Mouse (Mus musculus) adrenal gland, postnatal 10 days (tissue): ENCODE data around the gene Arrdc1. TPM values are rescaled to one million over a fixed set of nuclear protein-coding genes. Genes with fewer than 3 reads are reported as not detected.

Experiments
- DNase-seq: peaks from one replicate; pipeline ENCODE4 v3.0.0; 2021; ENCODE audit warnings: mixed read lengths
- long read RNA-seq, 2 experiments: library from polyadenylated mRNA; stranded (forward); transcript quantifications; one replicate each; pipeline ENCODE4 v2.0.0; 2021
- total RNA-seq, 2 experiments: library from RNA; stranded (reverse); gene quantifications; 2 replicates each; pipeline ENCODE4 v1.2.3; 2021

Arrdc1 gene
- total RNA-seq, result 10 to 100 TPM; 14.2 to 25.4 TPM
- long read RNA-seq, experiment 1, transcript Arrdc1-201 (8 exons, 1,666 nt), result major isoform, 8 of 23 reads
- long read RNA-seq, experiment 1, partial matches to known transcripts, result 3 of 23 reads
- long read RNA-seq, experiment 1, other reads (novel, unspliced or antisense), result 12 of 23 reads
- long read RNA-seq, experiment 2, transcript Arrdc1-201 (8 exons, 1,666 nt), result major isoform, 5 of 23 reads
- long read RNA-seq, experiment 2, partial matches to known transcripts, result 4 of 23 reads
- long read RNA-seq, experiment 2, other reads (novel, unspliced or antisense), result 13 of 23 reads

DNA sequence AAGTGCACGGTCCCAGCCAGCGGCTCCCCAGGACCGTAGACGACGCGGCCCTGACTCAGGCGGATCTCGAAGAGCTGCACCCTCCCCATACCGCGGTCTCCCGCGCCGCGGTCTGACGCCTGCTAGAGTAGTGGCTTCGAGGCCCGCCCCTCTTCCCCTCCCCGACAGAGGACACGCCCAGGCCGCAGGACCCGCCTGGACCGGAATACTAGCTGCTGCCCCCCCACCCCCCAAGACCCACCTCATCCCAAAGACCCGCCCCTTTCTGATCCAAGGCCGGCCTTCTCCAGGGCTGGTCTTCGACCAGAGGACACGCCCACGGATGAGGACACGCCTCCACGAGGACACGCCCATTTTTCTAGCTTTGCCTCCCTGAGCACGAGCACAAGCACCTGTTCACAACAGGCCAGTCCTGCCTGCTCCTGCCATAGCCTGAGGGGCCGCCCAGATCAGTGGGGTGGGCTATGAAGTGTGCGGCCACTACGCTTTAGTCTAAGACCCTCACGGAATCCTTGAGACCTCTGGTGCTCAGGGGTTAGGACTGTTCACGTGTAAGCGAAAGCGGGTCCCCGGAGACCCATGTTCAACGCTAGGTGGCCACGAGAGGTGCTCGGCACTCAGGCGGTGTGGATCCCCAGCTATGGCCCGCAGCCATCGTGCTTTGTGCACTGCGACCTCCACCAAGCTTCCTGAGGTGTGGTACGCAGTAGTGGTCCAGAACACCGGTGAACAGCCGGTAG is at the start of gene Arrdc1:
TSS of gene Arrdc1 (minus strand) at position 196 of the 740 bp plus-strand sequence.
- peak; percentile 95 for DNase-seq

DNA sequence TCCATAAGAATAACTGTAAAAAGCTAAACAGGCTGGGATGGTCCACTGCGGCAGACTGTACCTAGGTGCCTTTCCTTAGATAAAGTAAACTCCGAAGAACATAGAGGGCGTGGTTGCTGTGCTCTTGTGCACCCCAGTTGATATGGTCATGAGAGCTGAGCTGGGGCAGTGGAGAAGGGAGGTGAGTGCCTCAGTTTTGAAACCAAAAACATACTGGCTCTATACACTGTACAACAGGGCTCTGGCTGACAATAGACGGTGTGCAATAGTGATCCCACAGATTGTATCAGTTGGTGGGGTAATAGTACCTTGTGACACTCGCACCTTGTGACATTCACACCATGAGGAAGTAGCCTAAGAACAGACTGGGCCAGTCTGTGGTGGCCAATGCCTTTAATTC is 41.9 kb upstream of the Arrdc1 start:
- no peak for DNase-seq

DNA sequence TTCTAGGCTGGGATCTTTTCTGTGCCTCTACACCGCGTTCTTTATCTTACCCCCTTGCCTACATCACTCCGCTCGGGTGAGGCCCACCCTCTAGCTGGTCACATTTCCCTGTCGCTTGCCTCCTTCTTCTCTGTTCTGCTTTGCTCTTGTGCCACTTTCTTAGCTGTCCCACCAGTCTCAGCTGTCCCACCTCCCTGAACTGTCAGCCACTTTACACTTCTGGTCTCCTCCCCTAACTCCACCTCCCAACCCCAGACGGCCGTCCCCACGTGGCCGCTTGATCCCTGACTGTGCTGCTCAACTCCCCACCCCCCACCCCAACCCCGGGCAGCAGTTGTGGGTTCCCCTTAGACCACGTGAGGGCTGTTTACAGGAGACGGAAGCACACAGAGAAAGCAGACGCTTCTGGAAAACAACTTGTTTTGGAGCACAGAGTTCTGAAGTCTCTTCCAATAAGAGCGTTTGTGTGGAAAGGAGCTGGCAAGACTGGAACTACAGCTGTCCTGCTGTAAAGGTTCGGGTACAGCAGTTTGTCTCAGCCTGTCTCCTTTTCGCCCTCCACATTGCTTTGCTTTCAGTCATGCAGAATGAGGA is 40.7 kb upstream of the Arrdc1 start, which contains the start of gene Pnpla7:
TSS of gene Pnpla7 (plus strand) at position 330 of the 594 bp plus-strand sequence.
- DNase-seq, result peak; percentile 88

DNA sequence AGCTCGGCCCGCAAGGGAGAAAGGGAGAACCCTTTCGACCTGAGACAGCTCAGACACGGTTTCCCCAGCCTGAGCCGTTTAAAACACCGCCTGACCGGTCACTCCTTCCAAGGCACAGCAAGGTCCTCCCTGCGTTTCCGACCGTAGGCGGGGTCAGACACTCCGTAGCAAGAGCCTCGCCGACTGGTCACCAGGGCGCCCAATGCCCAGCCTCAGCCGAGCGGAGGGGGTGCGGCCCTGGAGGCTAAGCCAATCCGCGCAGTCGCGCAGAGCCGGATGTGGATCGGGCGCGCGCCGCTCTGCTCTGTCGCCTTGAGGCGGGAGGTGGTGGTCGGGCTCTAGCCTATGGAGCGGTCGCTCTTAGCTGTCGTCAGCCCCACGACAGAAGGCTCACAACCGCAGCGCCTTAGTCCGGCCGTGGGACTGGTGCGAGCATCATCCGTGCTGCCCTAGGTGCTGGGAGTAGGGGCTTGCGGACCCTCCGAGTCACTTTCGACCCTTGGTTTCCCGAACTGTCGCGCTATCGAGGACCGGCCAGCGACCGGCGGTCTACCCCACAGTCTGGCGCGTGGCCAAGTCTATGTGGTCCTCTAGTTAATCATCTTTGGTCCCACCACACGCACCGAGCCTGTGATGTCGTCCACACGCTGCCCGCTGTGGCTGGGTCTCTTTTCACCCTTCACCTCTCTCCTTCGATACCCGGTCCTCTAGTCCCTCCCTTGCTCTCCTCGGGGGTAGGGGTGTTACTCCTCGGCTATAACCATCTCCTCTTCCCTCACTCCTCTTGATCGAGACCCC is 40.1 kb upstream of the Arrdc1 start, which contains the start of gene Mrpl41:
TSS of gene Mrpl41 (minus strand) at position 193 of the 798 bp plus-strand sequence.
- DNase-seq, result peak; percentile 97

DNA sequence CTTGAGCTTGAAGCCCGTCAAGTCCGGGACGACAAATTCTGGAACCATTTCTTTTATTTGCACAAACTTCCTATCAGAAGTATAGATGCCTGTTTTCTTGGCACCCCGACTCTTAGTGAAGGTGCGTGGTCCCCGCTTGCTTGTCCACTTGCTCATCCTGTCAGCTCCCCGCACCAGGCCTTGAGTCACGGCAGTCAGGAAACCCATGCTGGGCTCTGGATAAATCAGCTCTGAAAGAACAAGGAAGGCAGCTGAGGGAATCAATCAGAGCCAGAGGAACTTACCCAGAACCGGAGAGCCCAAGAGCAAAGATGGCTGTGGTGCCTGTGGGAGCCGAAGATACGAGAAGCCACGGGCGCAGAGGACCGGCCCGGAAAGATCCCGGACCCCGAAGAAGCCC is 39.4 kb upstream of the Arrdc1 start:
- DNase-seq, result peak; percentile 43

DNA sequence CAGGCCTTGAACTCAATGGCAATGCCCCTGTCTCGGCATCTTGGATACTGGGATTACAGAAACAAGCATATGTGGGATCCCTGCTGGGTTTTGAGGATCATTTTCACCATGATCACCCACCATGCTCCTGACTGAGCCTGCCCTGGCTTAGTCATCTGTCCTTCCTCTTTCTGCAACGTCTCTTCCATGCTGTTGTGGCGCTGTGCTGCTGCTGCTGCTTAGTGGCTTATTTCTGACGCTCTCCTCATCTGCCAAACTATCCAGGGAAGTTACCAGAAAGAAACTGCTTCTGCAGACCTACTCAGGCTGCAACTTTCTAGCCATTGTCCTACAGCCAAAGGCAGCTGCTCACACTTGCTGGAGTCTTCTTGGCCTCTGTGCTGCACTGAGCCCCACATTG is 35.3 kb upstream of the Arrdc1 start:
- no peak for DNase-seq

DNA sequence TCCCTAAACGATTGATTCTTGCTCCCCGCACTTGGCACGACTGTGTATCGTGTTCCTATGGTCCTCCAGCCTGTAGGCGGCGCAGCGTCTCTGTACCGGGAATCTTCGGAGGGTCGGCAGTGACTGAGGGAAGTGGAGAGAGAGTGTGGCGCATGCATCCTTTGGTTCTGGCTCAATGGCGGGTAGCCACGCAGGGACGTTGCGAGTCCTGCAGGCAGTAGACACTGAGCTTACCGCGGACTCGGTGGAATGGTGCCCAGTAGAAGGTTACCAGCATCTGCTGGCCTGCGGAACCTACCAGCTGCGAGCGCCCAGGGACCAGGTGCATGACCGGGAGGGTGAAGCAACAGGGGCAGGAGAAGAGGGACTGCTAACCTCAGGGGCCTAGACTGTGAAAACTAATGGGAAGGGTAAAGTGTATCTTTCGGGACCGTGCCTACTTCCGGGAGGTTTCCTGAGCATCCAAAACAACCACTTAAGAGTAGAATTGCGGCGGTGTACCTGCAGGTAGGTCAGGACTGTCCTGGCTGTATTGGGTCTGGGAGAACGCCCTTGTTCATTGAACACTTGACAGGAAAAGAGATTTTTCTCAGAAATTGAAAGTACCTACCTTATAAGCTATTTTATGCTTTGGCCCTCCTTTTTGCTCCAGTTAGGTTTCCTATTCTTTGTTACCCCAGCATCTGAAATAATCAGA is 27.4 kb upstream of the Arrdc1 start, which contains the start of gene Dph7:
TSS of gene Dph7 (plus strand) at position 97 of the 697 bp plus-strand sequence.
- DNase-seq, result peak; percentile 89

DNA sequence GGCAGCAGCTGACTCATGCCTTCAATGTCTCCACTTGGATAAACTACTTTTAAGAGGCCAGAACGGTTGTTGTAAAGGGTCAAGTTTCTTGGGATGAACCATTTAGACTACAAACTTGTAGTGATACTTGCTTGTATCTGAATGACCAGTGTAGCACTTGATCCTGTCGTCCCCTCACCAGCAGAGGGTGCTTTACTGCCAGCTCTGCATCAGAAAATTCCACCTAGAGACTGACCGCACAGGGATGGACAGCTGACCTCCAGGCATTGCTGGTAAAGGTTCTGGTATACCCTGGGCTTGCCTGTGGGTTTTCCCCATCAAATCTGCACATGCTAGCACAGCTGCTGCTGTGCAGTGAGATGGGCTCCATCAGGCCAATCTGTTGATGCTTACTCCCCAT is 25.9 kb upstream of the Arrdc1 start:
- DNase-seq, result peak; percentile 49

DNA sequence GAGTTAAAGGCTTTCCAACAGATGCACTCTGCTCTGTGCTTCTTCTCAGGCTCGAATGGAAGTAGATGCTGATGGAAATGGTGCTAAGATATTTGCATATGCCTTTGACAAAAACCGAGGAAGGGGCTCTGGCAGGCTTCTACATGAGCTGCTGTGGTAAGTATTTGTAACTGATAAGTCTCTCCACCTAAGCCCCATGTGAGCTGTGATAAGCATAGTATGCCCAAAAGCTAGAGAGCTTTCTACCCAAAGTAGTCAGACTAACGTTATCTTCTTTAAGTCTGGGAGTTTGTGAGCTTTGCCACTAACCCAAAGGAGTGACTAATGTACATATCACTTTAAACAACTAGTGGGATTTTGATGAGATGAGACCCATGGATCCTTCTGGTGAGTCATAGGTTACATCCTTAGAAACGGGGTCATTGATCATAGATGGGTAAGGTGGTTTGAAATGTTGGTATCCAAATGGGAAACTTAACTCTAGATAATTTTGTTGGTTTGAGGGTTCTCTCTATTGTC is 17.5 kb upstream of the Arrdc1 start:
- no peak for DNase-seq

DNA sequence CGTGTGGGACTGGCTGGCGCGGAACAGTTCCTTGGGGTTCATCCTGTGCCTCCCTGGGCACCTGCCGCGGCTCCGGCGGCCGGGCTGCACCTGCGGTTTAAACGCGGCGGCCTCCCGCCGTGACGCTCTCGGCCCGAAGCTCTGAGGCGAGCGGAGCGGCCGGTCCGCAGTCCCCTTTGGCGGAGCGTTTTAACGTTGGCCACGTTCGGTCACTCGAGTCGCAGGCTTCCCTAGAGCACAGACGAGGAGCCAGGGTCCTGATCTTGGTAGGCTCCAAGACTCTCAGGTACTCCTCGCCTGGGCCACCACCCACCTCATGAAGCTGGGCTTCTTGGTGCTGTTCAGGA is 15.1 kb upstream of the Arrdc1 start:
- DNase-seq, result no peak

DNA sequence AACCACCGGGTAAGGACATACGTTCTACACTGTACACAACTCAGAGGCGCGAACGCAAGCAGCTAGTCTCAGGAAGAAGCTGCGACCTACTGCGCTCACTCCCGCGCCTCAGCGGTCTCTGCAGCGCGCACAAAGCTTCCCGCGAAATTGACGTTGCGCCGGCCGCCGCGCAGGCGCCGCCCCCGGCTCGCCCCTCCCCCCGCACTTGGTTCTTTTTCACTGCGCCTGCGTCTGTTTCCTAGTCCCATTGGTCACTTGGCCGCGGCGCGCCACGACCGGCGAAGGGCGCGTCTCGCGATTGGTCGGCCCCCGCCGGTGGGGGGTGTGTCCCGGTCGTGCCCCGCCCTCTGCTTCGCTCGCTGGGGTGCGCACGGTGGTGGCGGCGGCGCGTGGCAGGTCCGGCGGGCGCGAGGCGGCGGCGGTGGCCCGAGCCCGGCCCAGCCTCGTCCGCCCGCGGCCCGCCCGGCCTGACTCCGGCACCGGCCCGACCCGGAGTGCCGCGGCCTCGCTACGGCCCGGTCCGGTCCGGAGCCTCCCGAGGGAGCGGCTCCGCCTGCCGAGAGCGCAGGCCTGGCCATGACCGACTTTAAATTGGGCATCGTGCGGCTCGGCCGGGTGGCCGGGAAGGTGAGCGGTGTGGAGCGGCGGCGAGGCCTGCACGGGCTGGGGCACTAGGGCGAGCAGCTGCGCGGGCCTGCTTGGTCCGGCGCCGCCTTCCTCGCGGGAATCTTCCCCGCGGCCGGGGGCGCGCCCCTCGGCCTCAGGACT is 14.6 kb upstream of the Arrdc1 start, which contains the start of gene Zmynd19:
TSS of gene Zmynd19 (plus strand) at position 372 of the 768 bp plus-strand sequence.
- peak; percentile 100 for DNase-seq

DNA sequence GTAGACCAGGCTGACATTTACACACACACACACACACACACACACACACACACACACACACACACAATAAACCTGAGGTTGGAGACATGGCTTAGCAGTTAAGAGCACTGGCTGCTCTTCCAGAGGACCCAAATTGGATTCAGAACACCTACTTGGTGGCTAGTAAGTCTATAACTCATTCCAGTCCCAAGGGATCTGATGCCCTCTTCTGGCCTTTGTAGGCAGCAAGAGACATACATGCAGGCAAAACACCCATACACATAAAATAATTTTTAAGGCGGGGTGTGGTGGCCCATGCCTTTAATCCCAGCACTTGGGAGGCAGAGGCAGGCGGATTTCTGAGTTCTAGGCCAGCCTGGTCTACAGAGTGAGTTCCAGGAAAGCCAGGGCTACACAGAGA is 9.3 kb upstream of the Arrdc1 start:
- DNase-seq, result peak; percentile 31

DNA sequence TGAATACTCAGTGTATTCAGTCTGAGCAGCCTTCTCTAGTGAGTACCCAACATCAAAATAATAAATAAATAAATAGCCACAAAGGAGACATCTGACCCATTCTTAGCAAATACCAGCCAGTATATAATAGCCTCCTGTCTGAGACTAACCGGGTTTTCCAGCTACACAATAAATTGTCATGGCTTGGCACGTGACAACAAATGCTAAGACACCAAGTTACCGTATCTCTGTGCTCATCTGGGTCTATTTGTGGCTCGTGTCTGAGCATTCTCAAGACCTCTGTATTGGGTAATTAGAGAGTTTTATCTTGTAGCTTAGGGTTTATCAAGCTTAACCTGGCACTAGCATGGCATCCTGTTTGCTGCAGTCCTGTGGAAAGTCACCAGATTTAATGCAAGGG is 7.0 kb upstream of the Arrdc1 start:
- DNase-seq, result no peak

DNA sequence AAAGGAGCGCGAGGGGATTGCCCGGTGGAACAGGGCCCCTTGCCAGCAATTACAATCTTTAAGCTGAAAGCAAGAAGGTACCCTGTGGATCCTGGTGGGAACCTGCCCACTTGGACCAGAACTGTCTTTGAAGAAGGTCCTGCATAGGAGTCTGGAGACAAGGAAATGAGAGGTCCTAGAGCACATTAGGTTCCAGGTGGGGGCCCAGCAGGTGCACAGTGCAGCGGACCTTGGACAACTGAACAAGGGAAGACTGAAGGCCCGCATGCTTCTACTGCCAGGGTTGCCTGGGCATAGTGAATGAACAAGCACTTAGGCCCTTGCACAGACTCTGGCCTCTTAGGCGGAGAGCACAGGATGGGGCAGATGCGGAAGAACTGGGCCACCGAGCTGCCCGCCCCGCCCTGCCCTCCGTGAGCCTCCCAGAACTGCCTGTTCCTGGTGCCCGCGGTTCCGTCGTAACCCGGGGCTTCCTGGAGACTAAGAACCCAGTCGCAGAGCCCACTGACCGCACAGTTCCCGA is 550 bp downstream of the Arrdc1 start:
- DNase-seq, result no peak

DNA sequence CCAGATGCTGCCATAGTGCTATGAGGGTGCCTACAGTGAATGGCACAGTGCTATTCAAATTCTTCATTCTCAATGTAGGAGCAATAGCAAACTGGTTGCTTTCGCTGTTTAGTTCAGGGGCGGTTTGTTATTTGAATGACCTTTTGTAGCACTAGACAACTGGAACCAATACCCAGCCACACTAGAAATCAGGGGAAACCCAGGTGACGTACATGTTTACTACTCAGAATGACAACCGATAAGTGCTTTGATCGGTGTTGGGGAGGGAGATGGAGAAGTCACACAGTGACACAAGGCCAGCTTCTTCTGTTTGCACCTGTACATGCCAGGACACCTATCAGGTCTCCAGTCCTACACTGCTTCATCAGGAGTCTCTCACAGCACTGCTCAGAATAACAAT is 5.5 kb downstream of the Arrdc1 start:
- no peak for DNase-seq

DNA sequence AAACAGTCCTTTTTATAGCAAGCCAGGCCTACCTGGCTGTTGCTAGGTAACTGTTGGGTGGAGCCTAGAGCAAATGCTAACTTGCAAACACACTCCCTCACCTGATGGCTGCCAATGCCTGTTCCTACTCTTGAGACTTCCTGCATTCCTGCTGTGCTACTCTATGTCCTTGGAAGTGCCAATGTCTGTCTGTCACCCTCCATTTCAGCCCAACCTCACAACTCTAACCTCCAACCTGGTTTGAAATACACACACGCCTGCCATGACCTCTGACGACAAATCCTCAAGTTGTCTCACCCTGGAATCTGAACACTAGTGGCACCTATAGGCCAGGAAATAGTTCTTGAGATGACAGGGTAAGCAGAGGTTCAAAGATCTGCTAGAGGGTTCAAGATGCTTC is 5.9 kb downstream of the Arrdc1 start:
- DNase-seq, result no peak

DNA sequence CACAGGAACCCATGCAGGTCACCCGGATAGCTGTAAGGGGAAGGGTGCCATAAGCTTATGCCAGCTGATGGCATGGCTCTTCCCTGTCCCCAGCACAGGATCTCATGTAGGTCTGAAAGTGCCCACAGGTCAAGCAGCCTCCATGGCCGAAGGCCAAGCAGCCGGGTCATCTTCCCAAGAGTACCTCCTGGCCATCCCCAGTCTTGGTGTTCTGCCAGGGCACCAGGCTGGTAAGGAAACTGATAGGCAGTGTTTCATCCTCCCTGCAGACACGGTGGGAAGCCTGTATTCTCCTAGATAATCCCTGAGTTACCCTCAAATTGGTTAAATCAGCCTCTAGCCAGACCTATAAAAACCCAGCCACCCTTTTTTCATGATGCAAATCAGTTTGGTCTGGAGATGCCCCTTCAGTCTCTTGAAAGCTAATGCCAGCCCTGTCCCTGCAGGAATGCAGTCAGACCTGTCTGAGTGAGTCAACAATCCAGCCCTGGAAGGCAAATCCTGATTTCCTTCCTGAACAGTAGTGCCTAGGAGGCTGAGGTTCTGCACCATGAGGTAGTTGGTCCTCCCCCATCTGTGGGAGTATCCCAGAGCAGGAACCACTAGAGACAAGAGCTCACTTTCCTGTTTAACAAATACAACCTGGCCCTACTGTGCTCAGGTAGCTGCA is 7.1 kb downstream of the Arrdc1 start:
- peak; percentile 44 for DNase-seq

DNA sequence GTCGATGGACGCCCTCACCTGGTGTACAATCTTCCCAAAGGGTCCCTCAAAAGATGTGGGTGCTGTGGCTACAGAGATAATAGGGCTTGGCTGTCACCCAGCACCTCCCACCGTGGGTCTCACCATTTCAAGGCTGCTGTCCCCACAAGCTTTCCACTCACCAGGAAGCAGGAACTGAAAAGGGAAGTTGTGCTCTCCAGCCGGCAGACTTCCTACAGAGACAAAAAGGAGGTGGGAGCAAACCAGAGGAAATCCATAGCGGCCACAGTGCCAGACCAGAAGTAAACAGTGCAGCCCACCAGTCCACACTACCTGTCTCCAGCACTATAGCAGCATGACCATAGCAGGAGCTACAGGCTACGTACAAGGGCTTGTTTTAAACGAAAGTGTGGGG is 8.1 kb downstream of the Arrdc1 start:
- DNase-seq, result no peak

DNA sequence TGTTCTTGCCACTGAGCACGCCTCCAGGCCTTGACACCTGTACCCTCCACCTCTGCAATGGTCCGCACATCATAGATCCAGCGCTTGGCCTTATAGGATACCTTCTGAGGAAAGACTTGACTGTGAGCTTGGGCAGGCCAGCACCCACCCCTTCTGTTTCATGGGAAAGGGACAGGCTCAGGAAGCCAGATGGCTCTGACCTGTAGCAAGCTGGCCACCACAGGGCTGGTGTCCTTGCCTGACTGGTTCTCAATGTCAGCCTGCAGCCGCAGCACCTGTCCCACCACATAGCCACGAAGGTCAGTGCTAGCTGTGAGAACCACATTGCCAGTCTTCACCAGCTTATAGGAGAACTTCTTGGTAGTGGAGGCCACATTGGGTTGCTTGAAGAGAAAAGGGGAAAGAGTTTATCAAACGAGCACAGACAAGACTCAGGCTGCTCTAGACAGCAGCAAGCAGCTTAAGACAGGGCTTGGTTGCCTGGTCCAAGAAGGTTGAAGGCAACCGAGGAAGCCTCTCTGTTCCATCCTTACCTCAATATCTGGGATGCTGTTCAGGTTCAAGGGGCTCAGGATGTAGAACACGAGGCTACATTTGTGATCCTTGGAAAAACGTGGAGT is 8.6 kb downstream of the Arrdc1 start:
- no peak for DNase-seq
